Mouse (Mus musculus) heart, adult 8-10 months (tissue): Measurements from ENCODE around the gene Palld. TPM values are rescaled to one million over a fixed set of nuclear protein-coding genes. Genes with fewer than 3 reads are reported as not detected.

Experiments used
- DNase-seq: peaks from one replicate; pipeline ENCODE4 v3.0.0; 2022; ENCODE audit warnings: low spot score
- total RNA-seq, 4 experiments: library from RNA; stranded (reverse); gene quantifications; 2 replicates each; pipeline ENCODE4 v1.2.4; 2022

The Palld gene
- total RNA-seq, 4 experiments from 2014 or later = 172 to 203 (median 189) TPM

DNA sequence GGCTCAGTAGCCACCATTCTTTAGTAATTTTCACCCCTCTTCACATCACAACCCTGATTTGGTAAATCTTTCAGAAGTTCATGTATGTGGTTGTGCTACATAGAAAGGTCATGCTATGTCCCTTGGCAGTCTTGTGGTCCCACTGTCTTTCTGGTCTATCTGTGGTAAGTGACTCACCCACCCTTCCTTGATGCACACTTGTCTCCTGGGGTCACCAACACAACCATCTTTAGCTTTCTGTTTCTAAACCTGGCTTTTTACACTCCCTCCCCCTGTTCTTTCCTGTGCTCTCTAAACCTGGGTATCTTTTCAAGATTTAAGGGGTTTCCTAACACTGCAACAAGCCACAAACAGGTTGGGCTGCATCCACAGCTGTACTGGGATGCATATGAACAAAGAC lies 345.5 kb downstream of the Palld start:
- DNase-seq = no peak

DNA sequence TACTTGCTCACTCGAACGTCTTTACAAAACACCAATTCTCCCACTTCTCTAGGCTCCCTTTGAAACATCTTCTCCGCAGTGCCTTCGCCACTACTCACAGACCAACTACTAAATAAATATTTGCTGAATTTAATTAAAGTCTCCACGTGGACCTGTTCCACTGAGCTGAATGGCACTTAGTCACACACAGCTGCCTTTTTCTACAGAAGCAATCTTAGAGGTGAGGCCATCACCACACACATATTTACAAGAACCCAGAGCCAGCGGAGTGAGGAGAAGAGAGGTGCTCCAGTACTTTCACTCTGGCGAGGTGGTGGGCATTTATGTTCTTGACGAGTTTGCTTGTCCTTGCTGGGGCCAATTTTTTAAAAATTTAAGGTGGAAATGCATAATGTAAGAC lies 346.3 kb downstream of the Palld start:
- DNase-seq = no peak

- no peak for DNase-seq
Observed at GRCm38 (mm10) chr8:61555343-61555742, 347.1 kb downstream of the Palld start.

GRCm38 (mm10) chr8:61552755-61553402 lies 349.6 kb downstream of the Palld start:
- DNase-seq = no peak

GRCm38 (mm10) chr8:61552221-61552620 lies 350.3 kb downstream of the Palld start:
- no peak for DNase-seq

GRCm38 (mm10) chr8:61550006-61550748 lies 352.3 kb downstream of the Palld start:
- DNase-seq = no peak

- DNase-seq = no peak
Observed at GRCm38 (mm10) chr8:61549585-61549984, 352.9 kb downstream of the Palld start.

DNA sequence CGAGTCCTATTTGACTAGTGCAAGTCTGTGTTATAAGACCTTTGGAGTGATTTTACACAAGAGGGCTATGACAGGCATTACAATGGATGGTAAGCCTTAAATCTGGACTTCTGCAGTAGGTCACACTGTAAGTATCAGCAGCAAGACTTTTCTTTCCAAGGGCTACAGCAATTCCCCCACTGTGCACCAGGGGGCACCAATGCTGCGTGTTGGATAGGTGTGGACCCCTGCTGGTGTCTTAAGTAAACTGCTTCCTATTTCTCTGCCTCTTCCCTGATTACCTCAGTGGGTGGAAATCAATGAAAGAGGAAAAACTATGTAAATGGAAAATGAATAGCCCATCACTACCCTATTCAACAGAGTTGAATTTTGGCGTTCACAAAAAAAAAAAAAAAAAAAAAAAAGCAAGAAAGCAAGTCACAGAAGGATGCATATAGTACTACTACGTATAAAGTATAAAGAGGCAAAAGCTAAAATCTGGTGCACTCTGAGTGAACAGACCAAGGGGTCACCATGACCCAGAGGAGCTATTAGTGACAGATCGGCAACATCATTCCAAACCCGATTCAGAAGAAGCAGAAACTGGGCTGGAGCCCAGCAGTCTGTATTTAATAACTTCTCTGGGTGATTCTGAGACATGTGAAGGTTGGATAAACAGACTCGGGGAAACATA lies 362.5 kb downstream of the Palld start:
- DNase-seq = peak; percentile 89

- DNase-seq = peak; percentile 48
Observed at GRCm38 (mm10) chr8:61537471-61537870, 365.0 kb downstream of the Palld start.

- no peak for DNase-seq
Observed at GRCm38 (mm10) chr8:61535472-61535871, 367.0 kb downstream of the Palld start.

DNA sequence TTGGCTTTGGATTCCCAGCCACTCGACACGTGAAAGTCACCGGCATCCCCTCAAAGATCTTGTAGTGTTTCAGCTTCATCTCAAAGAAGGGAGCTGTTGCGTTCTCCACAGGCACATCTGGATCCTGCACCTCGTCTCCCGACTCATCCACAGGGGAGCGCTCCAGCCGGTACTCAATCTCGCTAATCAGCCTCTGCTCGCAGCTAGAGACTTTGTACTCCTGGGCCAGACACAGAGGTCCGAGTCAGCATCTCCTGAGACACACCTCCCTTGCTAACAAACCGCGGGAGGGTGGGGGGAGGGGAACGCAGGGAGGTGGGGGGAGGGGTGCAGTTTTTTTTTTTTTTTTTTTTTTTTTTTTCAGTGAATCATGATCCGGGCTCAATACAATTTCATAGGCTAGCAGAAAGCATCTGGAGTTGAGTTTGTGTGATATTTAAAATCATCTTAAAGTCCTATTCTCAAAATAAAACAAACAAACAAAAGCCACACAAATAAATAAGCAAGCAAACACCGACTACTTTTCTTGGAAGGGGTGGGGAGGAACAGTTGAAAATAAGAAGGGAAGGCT lies 369.0 kb downstream of the Palld start:
- DNase-seq = no peak

- no peak for DNase-seq
Observed at GRCm38 (mm10) chr8:61532831-61533230, 369.7 kb downstream of the Palld start.

DNA sequence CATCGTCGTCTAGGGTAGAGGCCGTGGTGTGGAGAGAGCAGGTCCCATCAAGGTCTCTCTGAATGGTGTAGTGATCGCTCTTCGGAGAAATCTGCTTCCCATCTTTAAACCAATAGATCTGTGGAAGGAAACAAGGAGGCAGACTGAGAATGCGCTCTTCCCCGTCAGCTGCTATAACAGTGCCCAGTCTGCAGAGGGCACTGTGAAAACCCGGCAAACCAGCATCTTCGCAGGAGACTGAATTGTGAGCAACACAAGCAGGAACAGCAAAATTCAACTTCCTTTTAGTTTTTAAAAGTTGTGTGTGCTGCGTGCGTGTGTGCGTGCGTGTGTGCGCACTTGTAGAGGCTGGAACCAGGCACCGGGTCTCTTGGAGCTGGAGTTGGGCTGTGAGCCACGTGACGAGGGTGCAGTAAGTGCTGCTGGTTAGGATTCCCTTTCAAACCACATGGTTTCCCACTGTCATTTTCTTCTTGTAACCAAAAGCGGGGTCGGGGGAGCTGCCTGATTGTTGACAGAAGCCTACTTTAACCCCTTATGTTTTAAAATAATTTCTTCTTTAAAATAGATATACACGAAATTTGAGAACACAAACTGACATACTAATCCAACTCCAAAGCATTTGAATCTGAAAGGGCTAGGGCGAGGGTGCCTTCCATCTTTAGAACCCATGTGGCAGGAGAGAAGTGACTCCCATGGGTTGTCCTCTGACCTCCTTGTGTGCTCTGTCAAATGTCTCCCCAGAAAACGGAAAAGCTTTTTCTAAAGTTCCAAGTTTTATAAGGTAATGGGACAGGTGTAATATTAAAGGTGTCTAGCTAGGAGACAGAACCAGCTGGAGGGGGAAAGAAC lies 370.3 kb downstream of the Palld start:
- DNase-seq = no peak

- no peak for DNase-seq
Observed at GRCm38 (mm10) chr8:61528642-61529041, 373.8 kb downstream of the Palld start.

DNA sequence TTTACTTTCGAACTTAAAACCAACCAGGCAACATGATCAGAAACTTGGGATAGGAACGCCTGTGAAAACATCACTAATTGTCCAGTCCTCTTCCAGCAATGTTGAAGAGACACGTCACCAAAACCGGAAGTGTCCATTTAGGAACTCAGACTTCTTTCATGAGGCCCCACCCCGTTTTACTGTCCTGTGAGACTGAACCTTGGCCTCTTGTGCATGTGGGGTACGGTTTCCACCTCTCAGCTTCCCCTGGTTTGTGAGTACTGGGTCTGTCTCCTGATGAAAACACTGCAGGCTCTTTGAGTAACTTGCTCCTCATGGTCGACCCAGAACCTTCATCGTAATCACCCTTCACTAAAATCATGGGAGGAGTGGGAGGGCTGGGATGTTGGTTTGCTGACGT lies 374.3 kb downstream of the Palld start:
- DNase-seq = no peak

GRCm38 (mm10) chr8:61527037-61527436 lies 375.5 kb downstream of the Palld start:
- no peak for DNase-seq

DNA sequence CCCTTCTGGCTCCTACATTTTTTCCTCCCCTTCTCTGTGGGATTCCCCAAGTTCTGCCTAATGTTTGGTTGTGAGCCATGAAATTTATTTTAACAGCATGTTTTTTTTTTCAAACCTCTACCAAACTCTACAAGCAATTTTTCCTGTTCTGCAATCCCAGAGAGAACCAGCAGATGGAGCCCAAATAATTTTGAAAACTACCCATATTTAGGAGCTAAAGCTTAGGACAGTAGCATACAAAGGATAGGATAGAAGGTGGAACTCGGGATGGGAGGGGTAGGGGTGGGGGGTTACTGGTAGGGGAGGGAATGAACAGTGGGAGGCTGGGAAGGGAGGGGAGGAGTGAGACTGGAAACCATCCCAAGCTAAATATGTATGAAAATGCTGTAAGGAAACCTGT lies 380.4 kb downstream of the Palld start:
- DNase-seq = peak; percentile 24

DNA sequence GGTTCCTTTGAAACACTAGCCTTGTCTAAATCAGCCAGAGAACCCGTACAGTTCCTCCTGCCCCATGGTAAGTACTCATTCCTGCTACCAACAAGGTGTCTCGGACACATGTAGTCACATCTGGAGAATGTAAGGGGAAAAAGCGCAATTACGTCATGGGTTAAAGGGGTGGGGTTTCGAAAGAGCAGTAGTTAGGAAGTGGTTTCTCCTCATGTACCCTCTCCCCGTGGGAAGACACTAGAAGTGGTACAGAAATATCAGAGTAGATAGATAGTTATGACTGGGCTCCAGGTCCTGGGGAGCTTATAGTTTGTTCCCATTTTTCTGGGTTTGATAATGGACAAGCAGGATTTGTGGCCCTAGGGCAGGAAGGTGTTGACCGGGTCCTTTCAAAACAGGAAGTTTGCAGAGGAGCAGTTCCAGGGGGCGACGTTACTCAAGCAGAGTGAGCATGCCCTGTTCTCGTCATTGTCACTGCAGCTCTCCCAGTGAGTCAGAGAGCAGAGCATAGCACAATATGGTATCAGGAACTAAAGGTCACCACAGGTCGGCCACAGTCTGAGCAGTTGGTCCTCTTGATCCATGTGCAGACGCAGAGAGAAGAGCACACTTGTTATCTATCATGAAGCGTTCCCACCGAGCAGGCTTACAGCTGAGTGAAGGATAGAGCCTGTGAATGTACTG lies 384.8 kb downstream of the Palld start:
- no peak for DNase-seq

GRCm38 (mm10) chr8:61516745-61517501 lies 385.6 kb downstream of the Palld start:
- DNase-seq = no peak
